Mouse (Mus musculus): ENCODE results near the gene Olfr392. TPM values are rescaled to one million over a fixed set of nuclear protein-coding genes. Genes with fewer than 3 reads are reported as not detected.

The Olfr392 gene
- not detected in 2 replicates for polyA plus RNA-seq (2011; ENCODE audit: insufficient read length, low read depth, missing spikeins)

DNA sequence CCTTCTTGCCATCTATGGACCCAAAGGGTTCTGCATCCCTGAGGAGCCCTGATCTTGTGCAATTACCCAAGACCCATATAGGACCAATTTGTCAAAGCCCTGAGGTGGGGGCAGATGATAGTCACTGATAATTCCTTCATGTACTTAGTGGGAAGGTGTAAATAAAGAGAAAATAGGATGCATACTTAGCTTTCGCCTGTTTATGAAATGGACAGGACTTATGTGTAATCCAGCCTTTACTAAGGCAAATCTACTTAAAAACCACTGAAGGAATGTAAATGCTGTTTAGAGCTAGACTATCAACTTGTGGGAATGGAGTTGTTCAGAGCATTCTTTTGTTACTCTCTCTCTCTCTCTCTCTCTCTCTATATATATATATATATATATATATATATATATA is at the start of gene Olfr392:
TSS of gene Olfr392 (minus strand) at position 101 of the 400 bp plus-strand sequence.
- H3K4me1 ChIP-seq (ENCODE audit: control insufficient read depth, insufficient read depth, low read length): no peaks in the 10 kb centered on the region
- no peak within 1 kb of the TSS for H3K4me3 ChIP-seq (ENCODE audit: insufficient read depth, low read length)
- TF ChIP-seq CTCF (IDR thresholded peaks at IDR 0.05; ENCODE audit: borderline replicate concordance, insufficient read depth, low read length) (no peak), POLR2A (IDR thresholded peaks at IDR 0.05; ENCODE audit: low read depth, low read length) (no peak)
- H3K27ac ChIP-seq (ENCODE audit: insufficient read depth, low read length): no peak within 1 kb of the TSS

DNA sequence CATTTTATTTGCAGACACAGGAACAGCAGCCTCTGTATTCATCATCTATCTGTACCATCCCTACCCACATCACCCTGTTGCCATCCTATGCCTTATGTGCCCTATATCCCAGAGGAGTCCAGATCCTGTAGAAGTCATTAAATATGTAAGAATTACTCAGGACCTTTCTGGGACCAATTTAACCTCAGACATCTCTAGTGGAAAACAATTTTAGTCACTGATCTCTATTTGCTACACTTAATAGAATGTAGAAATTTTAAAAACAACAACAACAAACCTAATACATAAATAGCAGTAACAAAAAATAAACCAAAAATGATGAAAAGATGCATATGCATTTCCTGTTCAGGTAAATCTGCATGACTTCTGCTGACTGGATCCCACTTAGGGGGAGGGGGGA is 34.5 kb upstream of the Olfr392 start, which contains the start of gene Olfr393:
TSS of gene Olfr393 (minus strand) at position 101 of the 400 bp plus-strand sequence.
- no peak within 1 kb of the TSS for H3K27ac ChIP-seq (ENCODE audit: insufficient read depth, low read length)
- H3K4me3 ChIP-seq (ENCODE audit: insufficient read depth, low read length): no peak within 1 kb of the TSS
- TF ChIP-seq CTCF (IDR thresholded peaks at IDR 0.05; ENCODE audit: borderline replicate concordance, insufficient read depth, low read length) (no peak), POLR2A (IDR thresholded peaks at IDR 0.05; ENCODE audit: low read depth, low read length) (no peak)
- no peaks in the 10 kb centered on the region for H3K4me1 ChIP-seq (ENCODE audit: control insufficient read depth, insufficient read depth, low read length)

DNA sequence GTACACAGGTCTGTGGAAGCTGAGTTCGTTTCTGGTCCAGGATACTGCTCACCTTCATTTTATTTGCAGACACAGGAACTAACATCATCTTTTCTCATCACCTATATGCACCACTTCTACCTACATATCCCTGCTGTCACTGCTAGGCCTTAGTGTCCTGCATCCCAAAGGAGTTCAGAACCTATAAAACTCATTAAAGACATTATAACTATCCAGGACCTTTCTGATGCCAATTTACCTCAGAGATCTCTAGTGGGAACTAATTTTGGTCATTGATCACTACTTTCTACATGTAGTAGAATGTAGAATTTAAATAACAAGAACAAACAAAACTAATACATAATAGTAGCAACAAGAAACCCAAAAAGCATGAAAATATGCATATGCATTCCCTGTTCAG is 13.9 kb downstream of the Olfr392 start, which contains the start of gene Olfr391-ps:
TSS of gene Olfr391-ps (minus strand) at position 101 of the 400 bp plus-strand sequence.
- TF ChIP-seq CTCF (IDR thresholded peaks at IDR 0.05; ENCODE audit: borderline replicate concordance, insufficient read depth, low read length) (no peak), POLR2A (IDR thresholded peaks at IDR 0.05; ENCODE audit: low read depth, low read length) (no peak)
- no peak within 1 kb of the TSS for H3K27ac ChIP-seq (ENCODE audit: insufficient read depth, low read length)
- H3K4me3 ChIP-seq (ENCODE audit: insufficient read depth, low read length): no peak within 1 kb of the TSS
- H3K4me1 ChIP-seq (ENCODE audit: control insufficient read depth, insufficient read depth, low read length): no peaks in the 10 kb centered on the region

DNA sequence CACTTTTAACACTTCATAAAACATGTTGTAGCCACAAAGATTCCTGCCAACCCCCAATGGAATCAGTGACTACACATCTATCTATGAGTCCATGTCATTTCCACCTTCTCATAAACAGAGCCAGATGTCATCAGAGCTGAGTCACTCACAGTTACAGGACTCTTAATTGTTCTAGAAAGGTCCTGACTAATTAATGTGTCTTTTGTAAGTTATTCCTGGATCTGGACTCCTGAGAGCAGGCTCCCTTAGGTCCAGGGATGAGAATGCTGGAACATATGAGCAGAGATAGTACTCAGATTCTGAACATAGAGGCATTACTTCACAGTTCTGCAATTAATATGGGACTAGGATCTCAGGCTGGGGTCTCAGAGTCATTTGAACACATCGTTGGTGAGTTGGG is 34.2 kb downstream of the Olfr392 start, which contains the start of gene Olfr390:
TSS of gene Olfr390 (plus strand) at position 301 of the 400 bp plus-strand sequence.
- Histone ChIP-seq H3K27ac (ENCODE audit: insufficient read depth, low read length) (no peak within 1 kb of the TSS), H3K4me1 (ENCODE audit: control insufficient read depth, insufficient read depth, low read length) (no peaks in the 10 kb centered on the region), H3K4me3 (ENCODE audit: insufficient read depth, low read length) (no peak within 1 kb of the TSS)
- TF ChIP-seq POLR2A (IDR thresholded peaks at IDR 0.05; ENCODE audit: low read depth, low read length) (no peak), CTCF (IDR thresholded peaks at IDR 0.05; ENCODE audit: borderline replicate concordance, insufficient read depth, low read length) (no peak)

DNA sequence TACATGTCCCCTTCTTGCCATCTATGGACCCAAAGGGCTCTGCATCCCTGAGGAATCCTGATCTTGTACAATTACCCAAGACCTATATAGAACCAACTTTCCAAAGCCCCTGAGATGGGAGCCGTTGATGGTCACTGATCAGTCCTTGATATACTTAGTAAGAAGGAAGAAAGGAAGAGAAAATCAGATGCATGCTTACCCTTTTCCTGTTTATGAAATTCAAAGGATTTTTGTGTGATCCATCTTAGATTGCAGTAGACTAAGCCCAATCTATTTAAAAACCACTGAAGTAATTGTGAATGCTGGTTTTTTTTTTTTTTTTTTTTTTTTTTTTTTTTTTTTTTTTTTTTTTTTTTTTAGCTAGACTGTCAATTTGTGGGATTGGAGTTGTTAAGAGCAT is 36.2 kb downstream of the Olfr392 start, which contains the start of gene Olfr389:
TSS of gene Olfr389 (minus strand) at position 101 of the 400 bp plus-strand sequence.
- Histone ChIP-seq H3K4me3 (ENCODE audit: insufficient read depth, low read length) (no peak within 1 kb of the TSS), H3K4me1 (ENCODE audit: control insufficient read depth, insufficient read depth, low read length) (no peaks in the 10 kb centered on the region), H3K27ac (ENCODE audit: insufficient read depth, low read length) (no peak within 1 kb of the TSS)
- TF ChIP-seq POLR2A (IDR thresholded peaks at IDR 0.05; ENCODE audit: low read depth, low read length): no peak
- no peak for TF ChIP-seq CTCF (IDR thresholded peaks at IDR 0.05; ENCODE audit: borderline replicate concordance, insufficient read depth, low read length)

Other genes starting within 250 kb of the Olfr392 start
- gene Olfr385, start 224.0 kb downstream of the Olfr392 start, polyA plus RNA-seq (2011; ENCODE audit: insufficient read length, low read depth, missing spikeins): not detected in 2 replicates
- gene Olfr384, start 218.5 kb downstream of the Olfr392 start, polyA plus RNA-seq (2011; ENCODE audit: insufficient read length, low read depth, missing spikeins): not detected in 2 replicates
- gene Zfp735, start 128.3 kb downstream of the Olfr392 start, polyA plus RNA-seq (2011; ENCODE audit: insufficient read length, low read depth, missing spikeins): not detected in 2 replicates
- not detected in 2 replicates for gene Olfr389, start 36.3 kb downstream of the Olfr392 start, polyA plus RNA-seq (2011; ENCODE audit: insufficient read length, low read depth, missing spikeins)
- not detected in 2 replicates for gene Olfr390, start 34.1 kb downstream of the Olfr392 start, polyA plus RNA-seq (2011; ENCODE audit: insufficient read length, low read depth, missing spikeins)
- not detected in 2 replicates for gene Olfr391-ps, start 14.0 kb downstream of the Olfr392 start, polyA plus RNA-seq (2011; ENCODE audit: insufficient read length, low read depth, missing spikeins)
- gene Olfr393, start 34.4 kb upstream of the Olfr392 start, polyA plus RNA-seq (2011; ENCODE audit: insufficient read length, low read depth, missing spikeins): not detected in 2 replicates
- gene Olfr394, start 73.7 kb upstream of the Olfr392 start, polyA plus RNA-seq (2011; ENCODE audit: insufficient read length, low read depth, missing spikeins): not detected in 2 replicates
- gene Olfr395, start 92.2 kb upstream of the Olfr392 start, polyA plus RNA-seq (2011; ENCODE audit: insufficient read length, low read depth, missing spikeins): not detected in 2 replicates
- gene Olfr23, start 119.6 kb upstream of the Olfr392 start, polyA plus RNA-seq (2011; ENCODE audit: insufficient read length, low read depth, missing spikeins): not detected in 2 replicates
- gene Olfr397, start 143.8 kb upstream of the Olfr392 start, polyA plus RNA-seq (2011; ENCODE audit: insufficient read length, low read depth, missing spikeins): not detected in 2 replicates
- gene Olfr398, start 173.4 kb upstream of the Olfr392 start, polyA plus RNA-seq (2011; ENCODE audit: insufficient read length, low read depth, missing spikeins): not detected in 2 replicates
- not detected in 2 replicates for gene Olfr139, start 239.5 kb upstream of the Olfr392 start, polyA plus RNA-seq (2011; ENCODE audit: insufficient read length, low read depth, missing spikeins)
- not detected in 2 replicates for gene Olfr399, start 239.6 kb upstream of the Olfr392 start, polyA plus RNA-seq (2011; ENCODE audit: insufficient read length, low read depth, missing spikeins)

All from embryonic fibroblast, embryonic 13.5 days (primary cell).